Mouse (Mus musculus): Measurements from ENCODE around the gene Lmo1.

Gene Lmo1

DNA sequence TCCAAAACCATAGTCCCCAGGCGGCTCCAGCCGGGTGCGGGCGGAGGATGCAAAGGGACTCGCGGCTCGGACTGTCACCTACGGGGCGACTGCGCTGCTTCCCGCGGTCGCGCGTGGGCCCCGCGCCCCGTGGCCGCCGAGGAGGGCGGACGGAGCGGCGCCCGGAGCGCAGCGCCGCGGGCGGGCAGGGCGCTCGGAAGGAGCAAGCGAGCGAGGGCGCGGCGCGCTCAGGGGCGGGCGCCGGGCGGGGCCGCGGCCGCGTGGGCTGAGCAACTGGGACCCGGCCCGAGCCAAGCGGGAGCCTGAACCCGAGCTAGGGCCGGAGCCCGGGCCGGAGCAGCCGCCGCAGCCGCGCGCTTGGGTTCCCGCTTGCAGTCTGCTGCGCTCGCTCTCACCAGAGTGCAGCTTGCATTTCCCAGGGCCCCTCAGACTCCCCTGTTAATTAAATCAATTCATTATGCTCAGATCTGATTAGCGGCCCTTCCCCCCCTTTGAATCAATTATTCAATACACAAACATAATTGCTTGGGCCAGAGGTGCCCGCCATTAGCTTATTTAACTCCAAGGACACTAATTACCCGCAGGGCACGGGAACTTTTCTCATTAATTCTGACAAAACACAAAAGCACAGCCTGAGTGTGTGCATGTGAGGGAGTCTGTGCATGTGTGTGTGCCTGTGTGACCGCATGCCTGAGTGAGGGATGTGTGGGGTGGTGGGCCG, at the start of gene Lmo1:
Lmo1 (minus strand) TSS at position 259 of the 721 bp plus-strand sequence.
- no peak for DNase-seq

DNA sequence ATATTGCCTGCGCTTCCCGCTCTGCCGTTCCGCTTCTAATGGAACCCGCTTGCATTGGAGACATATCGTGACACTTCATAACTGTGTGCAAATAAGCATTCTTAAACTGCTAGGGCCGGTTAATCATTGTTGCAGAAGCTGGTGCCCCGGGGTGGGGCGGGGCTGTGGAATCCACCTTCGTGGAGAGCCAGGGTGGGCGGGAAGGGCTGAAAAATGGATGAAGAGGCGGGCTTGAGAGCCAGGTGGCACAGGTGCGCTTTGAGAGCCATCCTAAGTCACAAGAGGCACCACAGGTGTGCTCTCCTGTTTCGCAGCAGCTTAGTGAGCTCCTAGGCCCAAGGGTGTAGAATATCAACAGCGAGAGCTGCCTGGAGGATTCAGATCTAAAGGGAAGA, 46.7 kb upstream of the Lmo1 start:
- no peak for DNase-seq

DNA sequence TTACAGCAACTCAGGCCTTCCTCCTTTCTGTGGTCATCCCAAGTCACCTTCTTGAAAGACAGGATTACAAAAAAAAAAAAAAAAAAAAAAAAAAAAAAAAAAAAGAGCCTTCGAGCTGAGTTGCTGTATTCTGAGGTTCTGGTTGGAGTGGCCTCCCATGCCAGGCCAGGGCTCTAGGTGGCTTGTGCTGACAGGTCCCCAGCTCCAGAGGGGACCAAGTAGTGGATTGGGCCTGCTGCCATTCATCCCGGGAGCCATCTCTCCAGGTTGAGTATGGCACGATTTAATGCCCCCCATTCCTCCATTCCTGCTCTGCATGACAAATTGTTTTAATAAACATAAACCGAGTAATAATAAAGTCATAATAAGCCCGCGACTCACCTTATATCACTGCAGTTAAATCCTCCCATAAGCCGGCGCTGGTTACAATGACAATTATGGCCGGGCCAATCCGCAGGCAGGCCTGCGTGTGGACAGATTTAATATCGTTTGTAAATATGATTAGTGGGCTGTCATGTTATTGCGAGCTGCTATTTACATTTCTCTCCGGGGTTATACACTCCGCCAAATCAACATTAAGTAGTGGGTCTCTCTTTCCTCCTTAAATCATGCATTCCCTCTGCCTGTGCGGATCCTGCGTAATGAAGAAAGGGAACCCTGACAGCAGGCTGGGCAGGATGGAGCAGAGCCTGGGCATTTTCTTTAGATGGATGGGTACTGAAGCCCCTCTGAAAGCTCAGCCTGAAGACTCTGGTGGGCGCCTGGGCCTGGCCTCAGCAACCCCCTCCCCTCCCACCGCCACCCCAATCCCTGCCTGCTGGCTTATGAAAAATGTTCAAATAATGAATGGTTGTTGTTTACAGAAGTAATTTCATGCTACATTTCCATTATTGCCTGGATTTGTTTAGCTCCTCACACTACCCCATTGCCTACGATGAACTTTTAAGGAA, 46.0 kb upstream of the Lmo1 start:
- DNase-seq, result no peak

DNA sequence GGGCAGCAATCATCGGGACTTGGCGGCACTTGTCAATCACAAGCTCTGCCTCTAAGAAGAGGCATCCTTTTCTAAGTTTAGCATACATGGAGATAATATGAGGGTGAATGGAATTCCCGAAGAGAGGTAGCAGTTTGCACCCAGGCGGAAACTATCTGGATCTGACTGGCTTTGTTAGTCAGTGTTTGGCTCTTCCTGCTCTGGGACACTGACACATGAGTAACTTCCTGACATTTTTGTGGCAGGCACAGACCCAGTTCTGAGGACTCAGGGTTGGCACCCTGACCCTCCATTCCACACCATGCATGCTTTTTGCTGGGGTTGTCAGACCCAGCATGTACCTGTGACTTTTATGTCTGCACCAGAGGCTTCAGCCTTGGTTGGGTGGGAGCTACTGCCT, 45.0 kb upstream of the Lmo1 start:
- DNase-seq, result no peak

DNA sequence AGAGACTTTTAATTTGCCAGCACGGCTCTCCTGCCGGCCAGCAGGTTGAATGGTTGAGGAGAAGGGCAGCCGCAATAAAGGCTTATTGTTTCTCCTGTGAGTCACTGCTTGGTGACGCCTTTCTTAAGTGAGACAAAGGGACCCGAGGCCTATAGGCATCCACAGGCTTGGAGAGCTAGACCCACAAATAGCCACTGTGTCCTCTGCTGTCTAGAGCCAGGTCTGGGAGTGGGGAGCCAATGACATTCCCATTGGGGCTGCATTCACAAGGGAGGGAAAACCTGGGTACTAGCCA, 43.9 kb upstream of the Lmo1 start:
- no peak for DNase-seq

DNA sequence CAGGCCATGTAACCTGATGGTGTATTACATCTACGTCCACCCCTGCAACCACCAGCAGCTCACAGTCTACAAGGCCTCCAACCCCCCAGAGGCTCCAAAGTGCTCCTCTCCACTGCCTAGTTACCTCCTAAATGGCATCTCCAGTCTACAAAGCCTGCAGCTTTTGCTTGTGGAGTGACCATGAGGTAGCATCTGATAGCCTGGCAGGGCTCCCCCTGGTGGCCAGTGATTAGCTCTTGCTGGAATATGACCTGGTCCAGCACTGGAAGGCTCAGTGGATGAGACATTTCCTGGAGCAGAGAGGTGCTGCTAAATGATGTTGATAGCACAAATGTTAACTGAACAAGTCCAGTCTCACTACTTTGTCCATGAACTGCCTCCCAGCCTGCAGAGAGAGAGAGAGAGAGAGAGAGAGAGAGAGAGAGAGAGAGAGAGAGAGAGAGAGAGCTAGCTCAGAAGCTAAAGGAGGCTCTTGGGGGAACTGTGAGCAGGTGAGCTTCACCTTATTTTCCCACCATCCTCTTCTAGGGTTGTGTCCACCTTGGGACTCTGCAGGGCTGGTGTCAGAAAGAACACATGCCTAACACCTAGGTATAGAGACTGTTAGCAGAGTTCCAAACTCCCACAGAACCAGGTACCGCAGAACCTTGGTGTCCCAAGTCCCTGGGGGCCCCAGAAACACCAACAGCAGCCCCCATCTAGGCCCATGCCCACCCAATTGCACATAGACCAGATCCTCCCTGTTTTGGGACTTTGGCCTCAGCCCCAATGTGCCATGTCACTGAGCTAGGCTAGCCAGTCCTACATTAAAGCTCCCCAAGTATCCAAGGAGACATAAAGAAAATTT, 43.3 kb upstream of the Lmo1 start:
- peak; percentile 38 for DNase-seq

DNA sequence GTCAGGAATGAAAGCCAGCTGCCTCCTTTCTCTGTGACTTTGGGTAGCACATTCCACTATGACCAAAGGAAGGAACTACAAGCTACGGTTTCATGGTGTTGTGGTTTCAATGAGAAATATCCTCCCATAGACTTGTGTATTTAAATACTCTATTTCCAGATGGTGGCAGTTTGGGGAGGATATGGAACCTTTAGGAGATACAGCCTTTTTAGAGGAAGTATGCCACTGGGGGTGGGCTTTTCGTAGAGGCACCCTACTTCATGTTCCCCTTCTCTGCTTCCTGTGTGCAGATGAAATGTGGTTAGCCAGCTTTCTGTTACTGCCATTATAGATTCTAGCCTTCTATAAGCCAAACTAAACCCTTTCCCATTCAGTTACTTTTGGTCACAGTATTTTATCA, 34.8 kb upstream of the Lmo1 start:
- DNase-seq, result no peak

DNA sequence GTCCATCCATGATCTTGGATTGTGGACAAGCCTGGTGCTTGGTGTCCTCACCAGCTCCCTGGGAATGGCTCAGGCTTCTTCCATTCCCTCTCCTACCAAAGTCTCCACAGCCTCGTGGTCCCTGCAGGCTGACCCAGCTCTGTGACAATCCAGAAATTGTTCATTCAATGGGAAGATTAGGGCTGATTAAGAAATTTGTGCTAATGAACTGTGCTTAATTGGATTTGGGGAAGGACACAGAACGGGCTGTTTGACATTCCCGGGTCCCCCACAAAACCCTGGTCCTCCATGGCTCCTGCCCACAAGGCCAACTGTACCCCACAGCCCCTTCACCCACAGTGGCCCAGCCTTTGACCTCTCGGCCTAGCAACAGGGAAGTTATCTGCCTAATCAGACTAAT, 32.8 kb upstream of the Lmo1 start:
- DNase-seq, result no peak

DNA sequence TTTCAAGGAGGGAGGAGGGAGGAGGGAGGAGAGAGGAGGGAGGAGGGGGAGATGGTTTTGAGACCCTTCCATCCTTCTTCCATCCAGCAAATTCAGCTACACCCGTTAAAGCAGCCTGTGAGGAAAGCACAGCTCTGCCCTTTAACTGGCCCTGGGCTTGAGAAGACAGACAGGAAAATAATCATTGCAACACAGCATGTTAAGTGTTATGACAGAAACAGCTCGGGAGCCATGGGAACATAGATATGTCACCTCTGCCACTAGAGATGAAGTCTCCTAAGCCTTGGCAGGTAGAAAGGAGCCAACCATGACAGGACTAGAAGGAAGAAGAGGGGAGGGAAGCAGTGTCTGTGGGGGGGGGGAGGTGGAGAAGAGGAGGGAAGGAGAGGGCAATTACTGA, 31.4 kb upstream of the Lmo1 start:
- DNase-seq, result no peak

DNA sequence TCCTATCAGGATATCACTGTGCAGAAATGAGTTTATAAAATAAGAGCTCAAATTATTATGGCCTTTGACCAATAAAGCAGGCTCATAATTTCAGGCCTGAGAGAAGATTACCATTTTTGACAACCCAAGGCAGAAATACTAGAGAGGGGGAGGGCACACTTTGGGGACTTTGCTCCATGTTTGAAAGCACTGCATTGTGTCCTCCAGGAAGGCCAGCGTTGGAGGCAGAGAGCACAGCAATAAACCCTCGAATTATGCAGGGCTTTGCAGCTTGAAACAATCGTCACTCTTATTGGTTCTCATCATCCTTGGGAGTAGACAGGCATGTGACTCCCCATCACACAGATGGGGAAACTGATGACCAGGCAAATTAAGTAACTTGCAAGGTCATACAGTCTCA, 28.1 kb upstream of the Lmo1 start:
- no peak for DNase-seq

DNA sequence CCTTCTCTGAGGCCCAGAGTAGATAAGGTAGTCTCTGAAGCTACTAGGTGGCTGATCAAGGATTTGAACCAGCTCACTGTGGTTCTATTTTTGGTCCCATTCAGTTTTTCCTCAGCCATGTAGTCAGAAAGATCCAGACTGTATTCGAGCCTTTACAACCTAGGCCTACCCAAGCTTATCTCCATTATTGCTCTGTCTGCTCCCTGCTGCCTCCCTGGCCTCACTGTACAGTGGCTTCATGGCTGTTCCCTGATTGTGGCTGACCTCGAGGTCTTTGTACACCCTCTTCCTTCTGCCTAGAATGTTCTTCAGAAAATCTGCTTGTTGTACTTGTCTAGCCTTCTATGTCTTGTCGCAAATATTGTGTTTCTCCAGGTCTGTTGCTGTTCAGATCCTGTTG, 25.6 kb upstream of the Lmo1 start:
- no peak for DNase-seq

DNA sequence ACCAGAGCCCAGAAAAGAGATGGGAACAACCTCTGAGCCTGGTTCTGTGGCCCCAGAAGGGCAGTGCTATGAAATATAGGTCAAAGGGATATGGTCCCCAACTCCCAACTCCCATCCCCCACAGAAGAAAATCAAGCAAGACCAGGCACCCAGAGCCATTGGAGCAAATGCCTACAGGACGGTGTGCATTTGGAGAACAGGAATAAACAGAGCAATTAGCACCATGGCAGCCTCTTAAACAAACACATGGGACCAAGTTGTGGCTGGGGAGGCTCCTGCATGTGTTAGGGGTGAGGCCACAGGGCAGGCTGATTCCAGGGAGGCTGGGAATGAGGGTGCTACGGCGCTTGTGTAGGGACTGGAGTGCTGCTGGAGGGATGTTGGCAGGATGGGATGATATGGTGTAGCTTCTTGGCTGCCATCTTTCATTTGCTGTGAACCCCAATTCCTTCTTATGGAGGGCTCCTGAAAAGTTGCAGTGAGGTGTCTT, 22.2 kb upstream of the Lmo1 start:
- DNase-seq, result no peak

DNA sequence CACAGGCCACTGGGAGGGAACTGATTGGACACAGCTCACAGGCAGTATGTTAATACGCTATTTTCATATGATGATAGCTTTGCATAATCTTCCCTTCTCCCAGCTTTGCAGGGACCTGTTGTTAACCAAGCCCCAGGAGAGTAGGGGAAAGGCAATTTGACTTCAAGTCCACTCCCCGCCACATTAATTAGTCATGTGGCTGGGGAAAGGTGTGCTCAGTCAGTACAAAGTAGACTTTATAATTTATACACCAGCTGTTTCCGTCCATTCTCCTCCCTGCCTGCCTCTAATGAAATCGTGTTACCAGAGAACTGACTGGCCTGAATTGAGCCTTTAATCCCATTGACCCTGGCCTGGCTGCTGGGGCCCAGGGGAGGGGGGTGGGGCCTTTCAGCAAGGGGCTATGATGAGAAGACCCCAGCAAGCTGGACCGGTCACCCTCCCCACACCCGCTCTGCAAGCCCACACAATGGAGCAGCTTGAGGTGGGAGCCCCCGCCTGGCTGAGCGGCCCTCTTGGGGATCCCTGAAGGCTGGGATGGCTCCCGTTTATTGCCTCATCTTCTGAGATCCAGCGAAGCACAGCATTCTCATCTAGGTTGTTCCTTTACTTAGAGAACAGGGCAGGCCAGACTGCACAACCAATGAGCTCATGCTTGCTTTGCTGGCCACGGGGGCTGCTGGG, 21.5 kb upstream of the Lmo1 start:
- DNase-seq, result no peak

DNA sequence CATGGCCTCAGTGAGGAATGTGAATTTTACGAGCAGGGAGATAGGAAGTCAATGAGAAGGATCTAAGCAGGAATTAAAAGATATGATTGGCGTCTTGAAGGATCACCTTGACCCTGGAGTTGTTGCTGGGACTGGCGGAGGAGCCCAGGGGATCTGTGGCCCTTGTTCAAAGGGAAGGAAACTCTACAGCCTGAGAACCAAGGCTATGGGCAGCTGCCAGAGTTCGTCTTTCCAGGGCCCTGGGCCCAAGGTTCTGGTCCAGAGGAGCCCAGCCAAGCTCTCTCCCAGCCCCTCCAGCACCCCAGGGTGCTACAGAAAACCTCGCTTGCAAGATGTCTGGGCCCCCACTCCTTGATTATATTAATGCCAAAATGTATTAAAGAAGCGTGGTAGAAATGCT, 21.0 kb upstream of the Lmo1 start:
- no peak for DNase-seq

DNA sequence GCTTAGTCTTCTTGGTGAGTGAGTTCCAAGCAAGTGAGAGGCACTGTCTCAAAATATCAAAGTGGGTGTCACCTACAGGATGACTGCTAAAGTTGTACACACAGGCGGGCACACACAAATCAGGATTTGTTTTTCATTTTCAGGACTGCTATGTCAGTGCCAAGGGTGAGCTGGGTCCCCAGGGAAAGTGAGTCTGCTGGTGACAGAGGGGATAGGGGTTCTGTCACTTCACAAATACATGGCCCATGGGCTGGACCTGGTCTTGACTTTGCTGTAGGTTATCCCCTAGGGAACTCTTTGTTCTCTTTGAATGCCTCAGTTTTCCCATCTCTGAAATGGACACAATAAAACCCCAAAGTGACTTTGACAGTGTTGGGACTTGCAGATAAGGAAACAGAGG, 19.8 kb upstream of the Lmo1 start:
- no peak for DNase-seq

DNA sequence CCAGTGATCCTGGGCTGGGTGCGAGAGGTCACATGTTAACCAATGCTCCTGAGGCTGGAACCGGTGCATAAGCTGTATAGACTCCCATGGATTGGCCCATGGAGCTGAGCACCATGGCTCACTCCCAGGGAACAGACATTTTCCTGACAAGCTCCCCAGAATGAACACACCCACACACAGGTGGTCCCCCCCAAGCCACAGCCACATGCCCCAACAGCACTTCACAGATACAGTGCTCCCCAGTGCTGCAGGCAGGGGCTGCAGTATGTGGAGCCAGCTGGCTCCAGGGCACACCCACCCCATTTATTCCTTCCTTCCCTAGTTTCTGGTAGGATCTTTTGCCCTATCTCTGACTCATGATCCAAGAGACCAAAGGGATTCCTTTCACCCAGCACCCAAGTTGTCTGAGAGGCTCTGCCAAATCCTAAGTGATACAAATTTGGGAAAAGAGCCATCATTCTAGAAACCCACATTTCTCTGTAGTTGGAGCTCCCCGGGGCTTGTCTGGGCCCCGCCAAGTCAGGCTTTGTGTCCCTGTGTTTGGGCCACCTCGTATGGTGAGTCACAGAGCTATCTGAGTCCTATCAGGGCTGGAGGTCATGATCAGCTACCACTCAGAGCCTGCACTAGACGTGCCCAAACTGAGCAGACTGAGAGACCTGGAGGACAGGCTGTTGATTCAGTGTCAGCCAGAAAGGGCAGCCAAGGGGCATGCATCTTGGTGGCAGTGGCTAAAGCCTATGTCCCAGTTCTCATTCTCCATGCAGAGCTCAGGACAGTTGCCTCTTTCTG, 12.4 kb upstream of the Lmo1 start:
- DNase-seq, result no peak

DNA sequence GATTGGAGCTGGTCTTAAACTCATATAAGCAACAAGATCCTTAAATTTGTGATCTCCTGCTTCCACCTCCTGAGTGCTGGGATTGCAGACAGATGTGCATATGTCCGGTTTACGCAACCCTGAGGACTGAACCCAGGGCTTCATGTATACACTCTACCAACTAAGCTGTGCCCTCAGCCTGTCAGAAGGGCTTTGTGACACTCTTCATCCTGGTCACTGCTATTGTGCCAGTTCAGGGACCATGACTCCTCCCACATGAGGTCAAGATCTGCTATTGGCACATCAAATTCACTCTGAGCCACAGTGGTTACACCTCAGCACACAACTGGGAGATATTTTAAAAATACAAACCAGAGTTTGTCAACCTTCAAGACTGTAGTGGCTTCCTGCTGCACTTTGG, 11.0 kb upstream of the Lmo1 start:
- DNase-seq, result no peak

DNA sequence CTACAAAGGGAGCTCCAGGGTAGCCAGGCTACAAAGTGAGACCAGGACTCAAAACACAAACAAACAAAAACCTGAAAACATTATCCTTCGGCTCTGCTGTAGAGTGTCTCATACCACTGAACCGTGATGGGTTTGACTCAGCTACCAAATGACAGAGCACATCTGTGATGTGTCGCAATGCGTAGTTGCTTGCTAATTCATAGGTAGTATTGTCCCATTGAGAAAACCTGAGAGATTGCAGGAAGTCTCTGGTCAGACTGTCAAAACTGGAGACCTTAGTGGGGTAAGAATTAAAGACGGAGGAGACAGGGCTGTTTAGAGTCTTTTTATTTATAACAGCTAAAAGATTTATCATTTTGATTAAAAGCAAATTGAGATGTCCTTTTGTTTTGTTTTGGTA, 10.6 kb upstream of the Lmo1 start:
- DNase-seq, result no peak

DNA sequence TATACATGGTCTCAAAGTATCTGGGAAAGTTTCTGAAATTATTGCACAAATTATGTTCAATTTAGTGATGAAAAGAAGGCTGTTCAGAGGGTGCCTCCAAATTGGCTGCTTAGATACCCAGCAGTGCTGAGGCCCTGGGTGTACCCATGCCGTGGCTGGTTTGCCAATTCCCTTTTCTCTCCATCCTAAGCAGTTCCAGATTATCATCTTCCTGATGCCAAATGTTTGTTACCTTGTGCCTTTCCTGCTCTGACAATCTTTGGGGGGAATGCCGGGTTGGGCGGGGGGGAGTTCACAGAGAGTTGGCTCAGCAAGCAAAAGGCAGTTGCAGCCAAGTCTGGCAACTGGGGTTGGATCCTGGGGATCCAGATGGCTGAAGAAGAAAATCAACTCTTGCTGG, 1.7 kb upstream of the Lmo1 start:
- no peak for DNase-seq

DNA sequence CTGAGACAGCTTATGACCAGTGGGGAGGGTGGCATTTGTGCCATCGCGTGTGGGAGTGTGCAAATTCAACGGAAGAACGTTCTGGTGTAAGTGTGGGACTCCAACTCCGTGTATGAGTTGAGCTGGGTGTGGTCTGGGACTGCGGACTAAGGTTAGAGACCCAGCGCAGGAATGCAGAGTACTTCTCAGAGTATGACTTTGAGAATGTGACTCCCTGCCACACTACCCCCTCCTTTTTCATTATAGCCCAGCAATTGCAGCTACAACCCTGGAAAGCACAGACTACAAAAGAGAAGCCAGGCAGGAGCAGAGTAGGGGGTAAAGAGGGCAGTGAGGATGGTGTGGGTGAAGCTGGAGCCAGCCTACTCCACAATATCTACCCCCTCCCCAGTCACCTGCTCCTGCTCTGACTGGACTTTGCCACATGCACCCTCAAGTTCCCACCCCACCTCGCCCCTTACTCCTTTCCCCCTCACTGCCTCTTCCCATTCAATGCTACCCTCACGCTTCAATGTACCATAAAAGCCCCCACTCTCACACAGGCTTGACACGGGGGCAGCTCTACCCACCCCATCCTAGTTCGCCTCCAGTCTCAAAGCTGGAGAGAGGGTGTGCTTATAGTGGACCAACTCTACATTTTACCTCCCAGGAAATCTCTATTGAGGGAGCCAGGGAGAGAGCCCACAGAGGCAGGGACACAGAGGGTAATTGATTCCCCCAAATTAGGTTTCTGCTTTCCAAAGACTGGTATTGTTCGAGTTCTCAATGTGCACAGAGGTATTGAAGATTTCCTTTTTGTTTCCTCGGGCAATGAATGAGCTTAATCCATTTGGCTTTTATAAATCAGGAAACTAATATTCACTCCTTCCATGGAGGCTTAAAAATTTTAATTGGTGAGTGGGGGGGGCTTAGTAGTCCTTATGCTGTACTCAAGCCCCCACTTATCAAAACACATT, 941 bp upstream of the Lmo1 start:
- no peak for DNase-seq
